Mouse (Mus musculus) liver, embryonic 14.5 days (tissue): ENCODE data around the gene Gpr37l1. TPM values are rescaled to one million over a fixed set of nuclear protein-coding genes. Genes with fewer than 3 reads are reported as not detected.

Source experiments
- ATAC-seq: fragments of 200-750 bp; cut with Nextera tagmentation; 2 replicates; pipeline ENCODE4 v1.8.0; 2017; ENCODE audit warnings: moderate number of reproducible peaks, mild to moderate bottlenecking, moderate library complexity; ENCODE audit not compliant: insufficient read depth
- DNase-seq, 3 experiments: peaks; one replicate each; pipeline ENCODE4 v3.0.0-alpha.2; 2012 to 2013; ENCODE audit warnings: low read depth in 3 of 3, low spot score in 3 of 3
- H3K27ac ChIP-seq: fragments of 300-500 bp; sonication (generic); 2 replicates; pipeline ENCODE4 v1.5.1; 2014; ENCODE audit warnings: moderate library complexity, mild to moderate bottlenecking, control low read depth, inconsistent platforms
- H3K27me3 ChIP-seq: fragments of 300-500 bp; sonication (generic); 2 replicates; pipeline ENCODE4 v1.6.1; 2014; ENCODE audit warnings: mild to moderate bottlenecking, low read length, moderate library complexity; ENCODE audit not compliant: control insufficient read depth, insufficient read depth
- H3K36me3 ChIP-seq: fragments of 300-500 bp; sonication (generic); replicated peaks from 2 replicates; pipeline ENCODE4 v1.6.1; 2014; ENCODE audit warnings: low read depth; ENCODE audit not compliant: control insufficient read depth, insufficient read depth
- H3K4me1 ChIP-seq, 2 experiments: fragments of 200-500 bp in 1 of 2; fragments of 300-500 bp in 1 of 2; sonication (generic) in 1 of 2; replicated peaks; 2 replicates each; pipeline ENCODE4 v1.6.1; 2012 to 2014; ENCODE audit warnings: antibody characterized with exemption in 1 of 2, inconsistent platforms in 1 of 2, low read length in 1 of 2; ENCODE audit not compliant: control insufficient read depth in 2 of 2, insufficient read depth in 2 of 2
- H3K4me2 ChIP-seq: fragments of 300-500 bp; sonication (generic); 2 replicates; pipeline ENCODE4 v1.6.1; 2014; ENCODE audit warnings: low read depth, mild to moderate bottlenecking, control low read depth, moderate library complexity
- H3K4me3 ChIP-seq, 2 experiments: fragments of 200-500 bp in 1 of 2; fragments of 300-500 bp in 1 of 2; sonication (generic) in 1 of 2; 2 replicates each; pipeline ENCODE4 v1.5.1; 2012 to 2014; ENCODE audit warnings: low read depth in 2 of 2, low read length in 2 of 2, mild to moderate bottlenecking in 2 of 2, control low read depth in 1 of 2, inconsistent platforms in 1 of 2, moderate library complexity in 1 of 2; ENCODE audit not compliant: insufficient read depth in 1 of 2
- H3K9ac ChIP-seq: fragments of 300-500 bp; sonication (generic); replicated peaks from 2 replicates; pipeline ENCODE4 v1.6.1; 2014; ENCODE audit warnings: mild to moderate bottlenecking, control low read depth, moderate library complexity
- H3K9me3 ChIP-seq: fragments of 300-500 bp; sonication (generic); 2 replicates; pipeline ENCODE4 v1.6.1; 2016; ENCODE audit warnings: low read length, mixed read lengths; ENCODE audit not compliant: control insufficient read depth
- CTCF ChIP-seq: IDR thresholded peaks from 2 replicates; pipeline ENCODE4 v1.5.1; 2016; ENCODE audit warnings: antibody characterized with exemption, low read depth, control low read depth
- EP300 ChIP-seq: IDR thresholded peaks from 2 replicates; pipeline ENCODE4 v1.6.1; 2016; ENCODE audit warnings: antibody characterized with exemption, low read depth
- WGBS: fragments of 180-500 bp; shearing (Covaris S2); extraction: QIAGEN DNeasy Blood & Tissue Kit; methylation state at CpG from one replicate; pipeline ENCODE4 v1.1.7; 2014; ENCODE audit not compliant: insufficient replicate concordance; 5-methylcytosine and 5-hydroxymethylcytosine counted together
- polyA plus RNA-seq, 2 experiments: library from polyadenylated mRNA; depleted of rRNA in 1 of 2; stranded (reverse) in 1 of 2; unstranded in 1 of 2; fragments of >200 nt; fragmentation: Nextera tagmentation in 1 of 2; extraction: Ambion mirVana in 1 of 2; gene quantifications; 2 replicates each; pipeline versions ENCODE4 v1.2.1 to v1.2.3; 2012 to 2014

Gene Gpr37l1
- polyA plus RNA-seq, 2 experiments = 0.01 TPM; not detected in 1

- Histone ChIP-seq H3K9me3 (no peaks in the 10 kb centered on the region), H3K27me3 (no peaks in the 10 kb centered on the region; the same call in 1 of the 2 replicates), H3K27ac (no peak overlapping the region), H3K4me2 (peak overlapping the region; percentile 63), H3K9ac (no peak overlapping the region), H3K4me1 (peaks cover 26 to 33% of the 10 kb centered on the region in 2 experiments), H3K4me3 (no peak overlapping the region), H3K36me3 (no peaks in the 10 kb centered on the region)
- TF ChIP-seq CTCF (no peak), EP300 (no peak)
- no peak for ATAC-seq
- WGBS = 15% methylated on average over 2 of the region's 2 CpGs
- DNase-seq = no peak
These were observed 37.0 kb downstream of the Gpr37l1 start for GRCm38 (mm10) chr1:135130376-135131018.

- Histone ChIP-seq H3K9me3 (no peaks in the 10 kb centered on the region), H3K4me2 (no peak overlapping the region), H3K9ac (no peak overlapping the region), H3K4me3 (no peak overlapping the region), H3K4me1 (peaks cover 25 to 33% of the 10 kb centered on the region in 2 experiments), H3K27me3 (no peaks in the 10 kb centered on the region; the same call in 1 of the 2 replicates), H3K27ac (no peak overlapping the region), H3K36me3 (no peaks in the 10 kb centered on the region)
- no peak for DNase-seq
- no peak for TF ChIP-seq EP300
- TF ChIP-seq CTCF = no peak
- ATAC-seq = no peak
- WGBS = 65% methylated on average over 9 of the region's 9 CpGs
These were observed 37.8 kb downstream of the Gpr37l1 start for GRCm38 (mm10) chr1:135129543-135130183.

- DNase-seq (no peak), ATAC-seq (no peak)
- H3K4me3 ChIP-seq = no peak overlapping the region
- no peaks in the 10 kb centered on the region for H3K9me3 ChIP-seq
- no peak overlapping the region for H3K9ac ChIP-seq
- TF ChIP-seq CTCF (no peak), EP300 (no peak)
- no peaks in the 10 kb centered on the region; the same call in 1 of the 2 replicates for H3K27me3 ChIP-seq
- peaks cover 24 to 29% of the 10 kb centered on the region in 2 experiments for H3K4me1 ChIP-seq
- H3K36me3 ChIP-seq = no peaks in the 10 kb centered on the region
- WGBS = 17% methylated on average over 9 of the region's 9 CpGs
- H3K27ac ChIP-seq = no peak overlapping the region
- no peak overlapping the region for H3K4me2 ChIP-seq
These were observed 38.5 kb downstream of the Gpr37l1 start for GRCm38 (mm10) chr1:135128986-135129385.

- no peak for ATAC-seq
These were observed 39.5 kb downstream of the Gpr37l1 start for GRCm38 (mm10) chr1:135128011-135128441.

GRCm38 (mm10) chr1:135126443-135127027 lies 40.9 kb downstream of the Gpr37l1 start:
- ATAC-seq (no peak), DNase-seq (no peak)
- TF ChIP-seq CTCF (no peak), EP300 (no peak)
- H3K4me1 ChIP-seq = peaks cover 8 to 10% of the 10 kb centered on the region in 2 experiments
- no peak overlapping the region for H3K27ac ChIP-seq
- no peak overlapping the region for H3K4me3 ChIP-seq
- no peaks in the 10 kb centered on the region for H3K36me3 ChIP-seq
- H3K27me3 ChIP-seq = no peaks in the 10 kb centered on the region; the same call in 1 of the 2 replicates
- 58% methylated on average over 4 of the region's 4 CpGs for WGBS
- no peaks in the 10 kb centered on the region for H3K9me3 ChIP-seq
- no peak overlapping the region for H3K9ac ChIP-seq
- no peak overlapping the region for H3K4me2 ChIP-seq

More at GRCm38 (mm10) chr1:135128011-135128441, 39.5 kb downstream of the Gpr37l1 start:
- WGBS = 24% methylated on average over 5 of the region's 6 CpGs
- TF ChIP-seq EP300 (no peak), CTCF (no peak)
- Histone ChIP-seq H3K27me3 (no peaks in the 10 kb centered on the region; the same call in 1 of the 2 replicates), H3K4me3 (no peak overlapping the region), H3K27ac (no peak overlapping the region), H3K9ac (no peak overlapping the region), H3K4me1 (peaks cover 18 to 22% of the 10 kb centered on the region in 2 experiments), H3K9me3 (no peaks in the 10 kb centered on the region), H3K36me3 (no peaks in the 10 kb centered on the region), H3K4me2 (no peak overlapping the region)
- no peak for DNase-seq
